Mouse (Mus musculus) small intestine, adult 2 months (tissue): ENCODE measurements around the gene Syce2. TPM values are rescaled to one million over a fixed set of nuclear protein-coding genes. Genes with fewer than 3 reads are reported as not detected.

Experiments
- H3K27ac ChIP-seq: fragments of 200-500 bp; 2 replicates; pipeline ENCODE4 v1.5.1; 2012; ENCODE audit warnings: low read depth, low read length, control low read depth, inconsistent platforms; ENCODE audit not compliant: insufficient read depth
- H3K27me3 ChIP-seq: fragments of 200-500 bp; 2 replicates; pipeline ENCODE4 v1.6.1; 2012; ENCODE audit warnings: mild to moderate bottlenecking, moderate library complexity, low read length, inconsistent platforms; ENCODE audit not compliant: control insufficient read depth, insufficient read depth
- H3K36me3 ChIP-seq: fragments of 200-500 bp; 2 replicates; pipeline ENCODE4 v1.6.1; 2012; ENCODE audit warnings: mild to moderate bottlenecking, low read length, control low read depth, inconsistent platforms; ENCODE audit not compliant: control insufficient read depth, insufficient read depth
- H3K4me1 ChIP-seq: fragments of 200-500 bp; 2 replicates; pipeline ENCODE4 v1.6.1; 2012; ENCODE audit warnings: low read length, inconsistent platforms, mixed read lengths; ENCODE audit not compliant: control insufficient read depth, insufficient read depth, insufficient read length
- H3K4me3 ChIP-seq: fragments of 200-500 bp; 2 replicates; pipeline ENCODE4 v1.5.1; 2012; ENCODE audit warnings: low read depth, mild to moderate bottlenecking, control low read depth, inconsistent platforms, low read length, moderate library complexity
- CTCF ChIP-seq: fragments of 200-500 bp; IDR thresholded peaks from 2 replicates; pipeline ENCODE4 v1.5.1; 2012; ENCODE audit warnings: low read depth, mild to moderate bottlenecking, control low read depth, inconsistent platforms, low read length, moderate library complexity, mixed read lengths; ENCODE audit not compliant: insufficient replicate concordance, insufficient read length; ENCODE audit errors: extremely low read depth
- POLR2A ChIP-seq: fragments of 200-500 bp; IDR thresholded peaks from 2 replicates; pipeline ENCODE4 v1.6.1; 2012; ENCODE audit warnings: low read depth, mild to moderate bottlenecking, control low read depth, inconsistent platforms, low read length, moderate library complexity
- WGBS: fragments of 180-500 bp; shearing (Covaris S2); methylation state at CpG from one replicate; pipeline ENCODE4 v1.1.7; 2018; 5-methylcytosine and 5-hydroxymethylcytosine counted together
- polyA plus RNA-seq: library from polyadenylated mRNA; depleted of rRNA; stranded (reverse); fragments of >200 nt; gene quantifications from 2 replicates; pipeline ENCODE4 v1.2.3, GENCODE M21; 2012

The Syce2 gene
- polyA plus RNA-seq, 1 experiment = 2.1 TPM

GRCm38 (mm10) chr8:84846094-84846721 lies 25.7 kb upstream of the Syce2 start:
- Histone ChIP-seq H3K4me3 (peak overlapping the region; percentile 95), H3K4me1 (peaks cover 17% of the 10 kb centered on the region; the same call in 1 of the 2 replicates), H3K27me3 (no peaks in the 10 kb centered on the region), H3K27ac (peak overlapping the region; percentile 88), H3K36me3 (peaks cover 44% of the 10 kb centered on the region)
- under 1% methylated on average over 30 of the region's 30 CpGs for WGBS
- TF ChIP-seq CTCF = no peak
- TF ChIP-seq POLR2A = no peak

GRCm38 (mm10) chr8:84846722-84847572 lies 25.0 kb upstream of the Syce2 start, which contains the start of gene Calr:
Calr (minus strand) TSS chr8:84846934.
- H3K27ac ChIP-seq = peak within 1 kb of the TSS; percentile 91
- H3K4me3 ChIP-seq = peak within 1 kb of the TSS; percentile 95
- TF ChIP-seq POLR2A = peak; percentile 98
- no peak for TF ChIP-seq CTCF
- WGBS = under 1% methylated on average over 55 of the region's 55 CpGs
- peaks cover 17% of the 10 kb centered on the region; the same call in 1 of the 2 replicates for H3K4me1 ChIP-seq
- H3K27me3 ChIP-seq = no peaks in the 10 kb centered on the region
- H3K36me3 ChIP-seq = peaks cover 37% of the 10 kb centered on the region

- Histone ChIP-seq H3K4me3 (no peak overlapping the region), H3K36me3 (peaks cover 28% of the 10 kb centered on the region), H3K27me3 (no peaks in the 10 kb centered on the region), H3K27ac (peak overlapping the region; percentile 91), H3K4me1 (peaks cover 17% of the 10 kb centered on the region; the same call in 1 of the 2 replicates)
- 20% methylated on average over 6 of the region's 6 CpGs for WGBS
- no peak for TF ChIP-seq CTCF
- no peak for TF ChIP-seq POLR2A
Observed at GRCm38 (mm10) chr8:84847684-84848435, 24.1 kb upstream of the Syce2 start.

DNA sequence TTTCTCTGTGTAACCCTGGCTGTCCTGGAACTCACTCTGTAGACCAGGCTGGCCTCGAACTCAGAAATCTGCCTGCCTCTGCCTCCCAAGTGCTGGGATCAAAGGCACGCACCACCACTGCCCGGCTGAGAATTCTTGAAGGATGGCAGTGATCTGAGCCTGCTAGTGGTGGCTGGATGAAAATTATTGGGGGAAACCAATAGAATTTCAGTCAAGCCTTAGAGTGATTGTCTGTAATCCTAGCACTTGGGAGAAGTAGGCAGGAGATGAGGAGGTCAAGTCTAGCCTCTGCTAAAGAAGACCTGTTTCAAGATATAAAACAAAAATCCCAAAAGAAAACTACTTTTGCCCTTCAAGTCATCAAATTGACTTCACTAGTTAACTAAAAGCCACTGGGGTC lies 15.5 kb upstream of the Syce2 start:
- no peak overlapping the region for H3K4me3 ChIP-seq
- no peak for TF ChIP-seq CTCF
- TF ChIP-seq POLR2A = no peak
- H3K27ac ChIP-seq = no peak overlapping the region
- H3K4me1 ChIP-seq = no peaks in the 10 kb centered on the region
- H3K27me3 ChIP-seq = no peaks in the 10 kb centered on the region
- peaks cover 12% of the 10 kb centered on the region for H3K36me3 ChIP-seq
- 97% methylated on average over 3 of the region's 3 CpGs for WGBS

- Histone ChIP-seq H3K4me1 (no peaks in the 10 kb centered on the region), H3K27me3 (no peaks in the 10 kb centered on the region), H3K4me3 (peak within 1 kb of the TSS; percentile 79), H3K36me3 (peaks cover 15% of the 10 kb centered on the region), H3K27ac (peak within 1 kb of the TSS; percentile 40; the same call in 1 of the 2 replicates)
- under 1% methylated on average over 39 of the region's 39 CpGs for WGBS
- TF ChIP-seq CTCF (0 out of 2 replicates have a peak, but pooled peaks have one; percentile 13), POLR2A (peak; percentile 87)
Observed at GRCm38 (mm10) chr8:84856864-84857441, 15.0 kb upstream of the Syce2 start, which contains the start of gene Farsa. Farsa (plus strand) TSS chr8:84856989.

- peak overlapping the region; percentile 67 for H3K4me3 ChIP-seq
- H3K27me3 ChIP-seq = no peaks in the 10 kb centered on the region
- H3K36me3 ChIP-seq = peaks cover 15% of the 10 kb centered on the region
- TF ChIP-seq POLR2A (no peak; the same call in 1 of the 2 replicates), CTCF (no peak)
- peaks cover 8% of the 10 kb centered on the region for H3K4me1 ChIP-seq
- no peak overlapping the region for H3K27ac ChIP-seq
- 2% methylated on average over 54 of the region's 54 CpGs for WGBS
Observed at GRCm38 (mm10) chr8:84872309-84872965, 526 bp downstream of the Syce2 start.
